Mouse (Mus musculus) 416B (cell line): ENCODE data around the gene AC131692.1.

Source experiments
- DNase-seq: peaks from one replicate; pipeline ENCODE4 v3.0.0; 2011; ENCODE audit warnings: low read depth

The AC131692.1 gene

GRCm38 (mm10) chr19:6067724-6068415 is 26.3 kb upstream of the AC131692.1 start, which contains the start of gene Tm7sf2:
TSS of gene Tm7sf2 (minus strand) at chr19:6068373.
- DNase-seq, result peak; percentile 93

GRCm38 (mm10) chr19:6068951-6069350 is 25.3 kb upstream of the AC131692.1 start:
- DNase-seq, result no peak

- no peak for DNase-seq
These were observed 24.4 kb upstream of the AC131692.1 start for GRCm38 (mm10) chr19:6069851-6070250.

- no peak for DNase-seq
These were observed 23.5 kb upstream of the AC131692.1 start for GRCm38 (mm10) chr19:6070571-6071250.

- DNase-seq, result no peak
These were observed 23.0 kb upstream of the AC131692.1 start for GRCm38 (mm10) chr19:6071261-6071660.

- no peak for DNase-seq
These were observed 20.3 kb upstream of the AC131692.1 start for GRCm38 (mm10) chr19:6073889-6074288.

GRCm38 (mm10) chr19:6076564-6077393 is 17.4 kb upstream of the AC131692.1 start, which contains the start of gene Vps51:
TSS of gene Vps51 (minus strand) at chr19:6077231.
- DNase-seq, result peak; percentile 96

GRCm38 (mm10) chr19:6079983-6080480 is 14.2 kb upstream of the AC131692.1 start, which contains the start of gene Tmem262:
TSS of gene Tmem262 (plus strand) at chr19:6080033.
- no peak for DNase-seq

GRCm38 (mm10) chr19:6082156-6082555 is 12.1 kb upstream of the AC131692.1 start, which contains the start of gene Gm28374:
TSS of gene Gm28374 (minus strand) at chr19:6082256.
- no peak for DNase-seq

GRCm38 (mm10) chr19:6084478-6085248 is 9.6 kb upstream of the AC131692.1 start, which contains the start of the genes Zfpl1 and Cdca5:
TSS of gene Zfpl1 (minus strand) at chr19:6084956.
TSS of gene Cdca5 (plus strand) at chr19:6084983.
- DNase-seq, result peak; percentile 99

- peak; percentile 91 for DNase-seq
These were observed 8.8 kb upstream of the AC131692.1 start for GRCm38 (mm10) chr19:6085417-6085879.

GRCm38 (mm10) chr19:6088841-6089240 is 5.4 kb upstream of the AC131692.1 start:
- DNase-seq, result no peak

- no peak for DNase-seq
These were observed 3.6 kb downstream of the AC131692.1 start for GRCm38 (mm10) chr19:6097847-6098246.

GRCm38 (mm10) chr19:6101186-6101585 is 7.0 kb downstream of the AC131692.1 start:
- no peak for DNase-seq

- DNase-seq, result peak; percentile 15
These were observed 8.1 kb downstream of the AC131692.1 start for GRCm38 (mm10) chr19:6102169-6102853.

GRCm38 (mm10) chr19:6104476-6104875 is 10.3 kb downstream of the AC131692.1 start:
- DNase-seq, result no peak

- no peak for DNase-seq
These were observed 11.4 kb downstream of the AC131692.1 start, which contains the start of gene Naaladl1 for GRCm38 (mm10) chr19:6105586-6105985. TSS of gene Naaladl1 (plus strand) at chr19:6105782.

- DNase-seq, result no peak
These were observed 18.9 kb downstream of the AC131692.1 start for GRCm38 (mm10) chr19:6113116-6113515.

- no peak for DNase-seq
These were observed 22.1 kb downstream of the AC131692.1 start for GRCm38 (mm10) chr19:6116113-6116850.
